Mouse (Mus musculus) liver, embryonic 14.5 days (tissue): ENCODE results near the gene Lce3d. TPM values are rescaled to one million over a fixed set of nuclear protein-coding genes. Genes with fewer than 3 reads are reported as not detected.

Experiments
- ATAC-seq: fragments of 200-750 bp; cut with Nextera tagmentation; 2 replicates; pipeline ENCODE4 v1.8.0; 2017; ENCODE audit warnings: moderate number of reproducible peaks, mild to moderate bottlenecking, moderate library complexity; ENCODE audit not compliant: insufficient read depth
- DNase-seq, 3 experiments: peaks; one replicate each; pipeline ENCODE4 v3.0.0-alpha.2; 2012 to 2013; ENCODE audit warnings: low read depth in 3 of 3, low spot score in 3 of 3
- H3K27ac ChIP-seq: fragments of 300-500 bp; sonication (generic); 2 replicates; pipeline ENCODE4 v1.5.1; 2014; ENCODE audit warnings: moderate library complexity, mild to moderate bottlenecking, control low read depth, inconsistent platforms
- H3K27me3 ChIP-seq: fragments of 300-500 bp; sonication (generic); 2 replicates; pipeline ENCODE4 v1.6.1; 2014; ENCODE audit warnings: mild to moderate bottlenecking, low read length, moderate library complexity; ENCODE audit not compliant: control insufficient read depth, insufficient read depth
- H3K36me3 ChIP-seq: fragments of 300-500 bp; sonication (generic); replicated peaks from 2 replicates; pipeline ENCODE4 v1.6.1; 2014; ENCODE audit warnings: low read depth; ENCODE audit not compliant: control insufficient read depth, insufficient read depth
- H3K4me1 ChIP-seq, 2 experiments: fragments of 200-500 bp in 1 of 2; fragments of 300-500 bp in 1 of 2; sonication (generic) in 1 of 2; replicated peaks; 2 replicates each; pipeline ENCODE4 v1.6.1; 2012 to 2014; ENCODE audit warnings: antibody characterized with exemption in 1 of 2, inconsistent platforms in 1 of 2, low read length in 1 of 2; ENCODE audit not compliant: control insufficient read depth in 2 of 2, insufficient read depth in 2 of 2
- H3K4me2 ChIP-seq: fragments of 300-500 bp; sonication (generic); 2 replicates; pipeline ENCODE4 v1.6.1; 2014; ENCODE audit warnings: low read depth, mild to moderate bottlenecking, control low read depth, moderate library complexity
- H3K4me3 ChIP-seq, 2 experiments: fragments of 200-500 bp in 1 of 2; fragments of 300-500 bp in 1 of 2; sonication (generic) in 1 of 2; 2 replicates each; pipeline ENCODE4 v1.5.1; 2012 to 2014; ENCODE audit warnings: low read depth in 2 of 2, low read length in 2 of 2, mild to moderate bottlenecking in 2 of 2, control low read depth in 1 of 2, inconsistent platforms in 1 of 2, moderate library complexity in 1 of 2; ENCODE audit not compliant: insufficient read depth in 1 of 2
- H3K9ac ChIP-seq: fragments of 300-500 bp; sonication (generic); replicated peaks from 2 replicates; pipeline ENCODE4 v1.6.1; 2014; ENCODE audit warnings: mild to moderate bottlenecking, control low read depth, moderate library complexity
- H3K9me3 ChIP-seq: fragments of 300-500 bp; sonication (generic); 2 replicates; pipeline ENCODE4 v1.6.1; 2016; ENCODE audit warnings: low read length, mixed read lengths; ENCODE audit not compliant: control insufficient read depth
- CTCF ChIP-seq: IDR thresholded peaks from 2 replicates; pipeline ENCODE4 v1.5.1; 2016; ENCODE audit warnings: antibody characterized with exemption, low read depth, control low read depth
- EP300 ChIP-seq: IDR thresholded peaks from 2 replicates; pipeline ENCODE4 v1.6.1; 2016; ENCODE audit warnings: antibody characterized with exemption, low read depth
- WGBS: fragments of 180-500 bp; shearing (Covaris S2); extraction: QIAGEN DNeasy Blood & Tissue Kit; methylation state at CpG from one replicate; pipeline ENCODE4 v1.1.7; 2014; ENCODE audit not compliant: insufficient replicate concordance; 5-methylcytosine and 5-hydroxymethylcytosine counted together
- polyA plus RNA-seq, 2 experiments: library from polyadenylated mRNA; depleted of rRNA in 1 of 2; stranded (reverse) in 1 of 2; unstranded in 1 of 2; fragments of >200 nt; fragmentation: Nextera tagmentation in 1 of 2; extraction: Ambion mirVana in 1 of 2; gene quantifications; 2 replicates each; pipeline versions ENCODE4 v1.2.1 to v1.2.3; 2012 to 2014

Gene Lce3d
- polyA plus RNA-seq, 2 experiments, result not detected

DNA sequence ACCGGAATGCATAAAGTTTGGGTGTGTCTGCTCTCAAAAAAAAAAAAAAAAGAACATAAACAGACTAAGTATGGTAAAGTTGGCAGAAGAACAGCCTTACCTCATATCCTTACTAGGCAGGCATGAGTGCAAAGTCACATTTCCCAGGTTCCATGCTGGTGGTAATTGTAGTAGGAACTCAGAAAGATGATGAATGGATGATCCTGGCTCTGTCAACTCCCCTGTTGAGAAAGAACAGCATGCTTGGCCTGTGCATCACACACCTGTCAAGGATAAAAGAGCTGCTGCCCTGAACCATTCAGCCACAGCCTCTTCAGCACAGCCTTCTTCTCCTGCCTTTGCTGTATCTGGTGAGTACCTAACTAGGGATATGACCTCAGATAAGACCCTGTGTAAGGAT lies 13.0 kb upstream of the Lce3d start, which contains the start of gene Lce3c:
Gene Lce3c (plus strand): TSS at position 301 of the 400 bp plus-strand sequence.
- Histone ChIP-seq H3K4me3 (no peak within 1 kb of the TSS), H3K9me3 (no peaks in the 10 kb centered on the region), H3K4me1 (no peaks in the 10 kb centered on the region), H3K9ac (no peak within 1 kb of the TSS), H3K4me2 (no peak within 1 kb of the TSS), H3K36me3 (no peaks in the 10 kb centered on the region), H3K27me3 (no peaks in the 10 kb centered on the region), H3K27ac (no peak within 1 kb of the TSS)
- ATAC-seq (no peak), DNase-seq (no peak)
- WGBS, result 50% methylated on average over 1 of the region's 1 CpGs
- TF ChIP-seq CTCF, result no peak
- TF ChIP-seq EP300, result no peak

DNA sequence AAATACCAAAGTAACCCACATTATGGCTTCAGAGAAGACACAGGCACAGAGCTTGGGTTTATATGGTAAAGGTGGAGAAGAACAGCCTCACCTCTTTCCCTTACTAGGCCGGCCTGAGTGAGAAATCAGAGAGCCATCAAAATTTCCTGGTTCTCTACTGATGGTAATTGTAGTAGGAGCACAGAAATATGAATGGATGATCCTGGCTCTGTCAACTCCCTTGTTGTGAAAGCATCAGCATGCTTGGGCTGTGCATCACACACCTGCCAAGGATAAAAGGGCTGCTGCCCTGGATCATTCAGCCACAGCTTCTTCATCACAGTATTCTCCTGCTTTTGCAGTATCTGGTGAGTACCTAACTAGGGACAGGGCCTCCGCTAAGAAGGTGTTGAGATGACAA lies 9.6 kb downstream of the Lce3d start, which contains the start of gene Lce3e:
Gene Lce3e (plus strand): TSS at position 301 of the 400 bp plus-strand sequence.
- TF ChIP-seq CTCF (no peak), EP300 (no peak)
- Histone ChIP-seq H3K9ac (no peak within 1 kb of the TSS), H3K4me2 (no peak within 1 kb of the TSS), H3K36me3 (no peaks in the 10 kb centered on the region), H3K27ac (no peak within 1 kb of the TSS), H3K4me3 (no peak within 1 kb of the TSS), H3K9me3 (no peaks in the 10 kb centered on the region), H3K4me1 (no peaks in the 10 kb centered on the region), H3K27me3 (no peaks in the 10 kb centered on the region)
- WGBS, result 76% methylated on average over 2 of the region's 2 CpGs
- no peak for DNase-seq
- ATAC-seq, result no peak

DNA sequence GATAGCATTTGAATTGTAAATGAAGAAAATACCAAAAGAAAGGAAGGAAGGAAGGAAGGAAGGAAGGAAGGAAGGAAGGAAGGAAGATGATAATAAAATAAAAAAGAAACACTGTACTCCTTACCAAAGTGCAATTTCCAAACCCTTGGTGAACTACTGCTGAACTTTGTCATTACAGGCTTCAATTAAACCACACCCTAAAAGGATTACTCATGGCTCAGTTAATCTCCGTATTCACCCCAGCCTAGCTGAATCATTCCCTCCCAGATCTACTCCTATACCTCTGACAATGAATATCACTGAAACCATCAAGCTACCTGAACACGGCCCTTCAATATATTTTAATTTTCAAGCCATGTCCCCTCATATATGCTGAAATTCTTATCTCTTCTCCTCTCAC lies 21.3 kb downstream of the Lce3d start:
- Histone ChIP-seq H3K4me1 (no peaks in the 10 kb centered on the region), H3K9me3 (no peaks in the 10 kb centered on the region), H3K9ac (no peak overlapping the region), H3K36me3 (no peaks in the 10 kb centered on the region), H3K27me3 (no peaks in the 10 kb centered on the region), H3K4me3 (no peak overlapping the region), H3K4me2 (no peak overlapping the region), H3K27ac (no peak overlapping the region)
- ATAC-seq, result no peak
- TF ChIP-seq CTCF (no peak), EP300 (no peak)
- 53% methylated on average over 2 of the region's 2 CpGs for WGBS
- DNase-seq, result no peak

DNA sequence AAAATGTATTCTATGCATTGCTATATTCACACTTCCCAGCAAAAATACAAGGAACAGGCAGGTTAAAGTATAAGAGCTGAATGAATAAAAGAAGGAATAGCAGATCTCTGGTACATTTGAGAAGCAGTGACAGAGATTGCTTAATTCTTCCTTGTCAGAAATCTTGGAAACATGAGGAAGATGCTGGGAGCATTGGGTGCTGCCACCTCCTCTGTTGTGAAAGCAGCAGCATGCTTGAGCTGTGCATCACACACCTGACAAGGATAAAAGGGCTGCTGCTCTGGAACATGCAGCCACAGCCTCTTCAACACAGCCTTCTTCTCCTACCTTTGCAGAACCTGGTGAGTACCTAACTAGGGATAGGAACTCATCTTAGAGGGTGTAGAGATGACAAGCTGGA lies 34.7 kb downstream of the Lce3d start, which contains the start of gene Lce3f:
Gene Lce3f (plus strand): TSS at position 301 of the 400 bp plus-strand sequence.
- TF ChIP-seq CTCF (no peak), EP300 (no peak)
- Histone ChIP-seq H3K36me3 (no peaks in the 10 kb centered on the region), H3K9ac (no peak within 1 kb of the TSS), H3K27me3 (no peaks in the 10 kb centered on the region), H3K27ac (no peak within 1 kb of the TSS), H3K9me3 (no peaks in the 10 kb centered on the region), H3K4me3 (no peak within 1 kb of the TSS), H3K4me1 (no peaks in the 10 kb centered on the region), H3K4me2 (no peak within 1 kb of the TSS)
- DNase-seq (no peak), ATAC-seq (no peak)

- Histone ChIP-seq H3K4me1 (no peaks in the 10 kb centered on the region), H3K9me3 (no peaks in the 10 kb centered on the region), H3K27ac (no peak overlapping the region), H3K27me3 (no peaks in the 10 kb centered on the region), H3K9ac (no peak overlapping the region), H3K4me3 (no peak overlapping the region), H3K4me2 (no peak overlapping the region), H3K36me3 (no peaks in the 10 kb centered on the region)
- ATAC-seq (no peak), DNase-seq (peak in 1 of 3 experiments; percentile 3)
- 4% methylated on average over 7 of the region's 7 CpGs for WGBS
- TF ChIP-seq EP300 (no peak), CTCF (peak; percentile 84)
Measured at GRCm38 (mm10) chr3:92998691-92999090, 41.5 kb downstream of the Lce3d start.
